Mouse (Mus musculus) stomach, embryonic 16.5 days (tissue): ENCODE data around the gene Sergef. TPM values are rescaled to one million over a fixed set of nuclear protein-coding genes. Genes with fewer than 3 reads are reported as not detected.
"Not testable (repeated sequence)": the region's sequence is repeated elsewhere in the genome, so short reads cannot be mapped to it uniquely, and the experiment has no call there.

Experiments used
- ATAC-seq: fragments of 200-750 bp; cut with Nextera tagmentation; 2 replicates; pipeline ENCODE4 v1.8.0; 2017; ENCODE audit warnings: moderate number of reproducible peaks, moderate TSS enrichment; ENCODE audit not compliant: insufficient read depth, low FRiP score
- H3K27ac ChIP-seq: fragments of 300-500 bp; sonication (generic); 2 replicates; pipeline ENCODE4 v1.5.1; 2014; ENCODE audit warnings: low read length
- H3K27me3 ChIP-seq: fragments of 300-500 bp; sonication (generic); 2 replicates; pipeline ENCODE4 v1.6.1; 2014; ENCODE audit warnings: low read length, control low read depth, mixed read lengths; ENCODE audit not compliant: control insufficient read depth, insufficient read depth
- H3K36me3 ChIP-seq: fragments of 300-500 bp; sonication (generic); 2 replicates; pipeline ENCODE4 v1.6.1; 2014; ENCODE audit warnings: low read length; ENCODE audit not compliant: control insufficient read depth, insufficient read depth
- H3K4me1 ChIP-seq: fragments of 300-500 bp; sonication (generic); 2 replicates; pipeline ENCODE4 v1.6.1; 2014; ENCODE audit warnings: low read length, control low read depth, mixed read lengths; ENCODE audit not compliant: control insufficient read depth, insufficient read depth
- H3K4me2 ChIP-seq: fragments of 300-500 bp; sonication (generic); 2 replicates; pipeline ENCODE4 v1.6.1; 2014; ENCODE audit warnings: low read depth, low read length, mixed read lengths
- H3K4me3 ChIP-seq: fragments of 300-500 bp; sonication (generic); replicated peaks from 2 replicates; pipeline ENCODE4 v1.5.1; 2014; ENCODE audit warnings: mild to moderate bottlenecking, low read length
- H3K9ac ChIP-seq: fragments of 300-500 bp; sonication (generic); 2 replicates; pipeline ENCODE4 v1.6.1; 2014; ENCODE audit warnings: low read length
- H3K9me3 ChIP-seq: fragments of 300-500 bp; sonication (generic); replicated peaks from 2 replicates; pipeline ENCODE4 v1.6.1; 2016; ENCODE audit warnings: low read length, control low read depth; ENCODE audit not compliant: control insufficient read depth
- WGBS: fragments of 180-500 bp; shearing (Covaris S2); extraction: QIAGEN DNeasy Blood & Tissue Kit; methylation state at CpG from one replicate; pipeline ENCODE4 v1.1.7; 2014; 5-methylcytosine and 5-hydroxymethylcytosine counted together
- polyA plus RNA-seq: library from polyadenylated mRNA; unstranded; fragments of >200 nt; fragmentation: Nextera tagmentation; extraction: Ambion mirVana; gene quantifications from 2 replicates; pipeline ENCODE4 v1.2.1, GENCODE M21; 2015

Sergef gene
- polyA plus RNA-seq, 1 experiment from 2014 or later: 14.9 TPM

DNA sequence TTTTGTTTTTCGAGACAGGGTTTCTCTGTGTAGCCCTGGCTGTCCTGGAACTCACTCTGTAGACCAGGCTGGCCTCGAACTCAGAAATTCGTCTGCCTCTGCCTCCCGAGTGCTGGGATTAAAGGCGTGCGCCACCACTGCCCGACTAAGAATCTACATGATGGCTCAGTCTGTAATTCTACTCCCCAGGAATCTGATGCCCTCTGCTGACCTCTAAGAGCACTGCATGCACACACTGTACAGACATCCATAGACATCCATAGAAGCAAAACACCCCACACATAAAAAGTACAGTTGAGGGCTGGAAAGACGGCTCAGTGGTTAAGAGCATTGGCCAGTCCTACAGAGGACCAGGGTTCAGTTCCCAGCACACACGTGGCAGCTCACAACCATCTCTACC is 70.1 kb downstream of the Sergef start:
- H3K27ac ChIP-seq, ATAC-seq, H3K36me3 ChIP-seq, H3K4me3 ChIP-seq, H3K9ac ChIP-seq, H3K4me1 ChIP-seq, H3K4me2 ChIP-seq, H3K9me3 ChIP-seq, H3K27me3 ChIP-seq: not testable (repeated sequence)
- 69% methylated on average over 9 of the region's 9 CpGs for WGBS

DNA sequence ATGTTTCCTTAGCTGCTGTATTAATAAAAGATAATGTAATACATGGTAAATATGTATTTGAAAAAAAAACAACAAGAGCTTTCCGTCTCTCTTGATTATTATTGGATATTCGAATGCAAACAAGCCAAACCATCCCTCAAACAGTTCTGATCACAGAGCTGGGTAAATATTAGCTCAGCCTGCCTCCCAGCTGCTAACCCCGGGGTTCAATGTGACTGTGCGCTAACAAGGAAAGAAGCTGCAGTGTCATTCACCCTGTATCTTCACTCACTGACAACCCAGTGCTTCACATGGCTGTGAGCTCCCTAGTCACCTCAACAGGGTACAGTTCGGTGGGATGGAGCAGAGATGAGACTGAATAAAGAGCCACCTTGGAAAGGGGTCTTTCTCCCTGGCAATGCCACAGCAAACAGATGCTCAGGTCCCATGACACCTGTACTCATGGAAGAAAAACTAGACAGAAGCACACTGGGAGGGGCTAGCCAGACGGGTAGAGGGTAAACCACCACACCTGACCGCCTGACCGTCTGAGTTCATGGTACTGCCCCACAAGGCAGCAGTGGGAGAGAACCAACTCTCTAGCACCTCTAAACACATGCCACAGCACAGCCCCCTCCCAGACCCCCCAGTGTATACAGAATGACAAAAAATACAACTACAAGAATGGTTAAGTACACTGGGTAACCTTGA is 73.1 kb downstream of the Sergef start:
- Histone ChIP-seq H3K4me1 (no peaks in the 10 kb centered on the region), H3K4me3 (no peak overlapping the region), H3K27ac (no peak overlapping the region), H3K9me3 (0 out of 2 replicates have a peak, but pooled peaks cover 3% of the 10 kb centered on the region), H3K9ac (no peak overlapping the region), H3K36me3 (no peaks in the 10 kb centered on the region), H3K27me3 (no peaks in the 10 kb centered on the region), H3K4me2 (no peak overlapping the region)
- 65% methylated on average over 8 of the region's 8 CpGs for WGBS
- ATAC-seq: no peak

DNA sequence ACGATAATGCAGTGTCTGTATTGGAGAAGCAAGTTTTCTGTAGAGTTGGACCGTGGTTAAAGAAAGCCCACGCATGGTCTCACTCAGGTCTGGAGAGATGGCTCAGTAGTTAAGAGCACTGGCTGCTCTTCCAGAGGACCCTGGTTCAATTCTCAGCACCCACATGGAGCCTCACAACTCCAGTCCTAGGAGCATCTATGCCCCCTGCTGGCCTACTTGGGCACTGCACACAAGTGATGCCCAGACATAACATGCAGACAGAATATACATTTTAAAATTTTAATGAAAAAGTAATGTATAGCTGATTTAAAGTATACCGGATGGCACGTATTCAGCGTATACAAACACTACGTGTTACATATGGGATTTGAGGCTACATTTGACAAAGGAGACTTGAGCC is 74.2 kb downstream of the Sergef start:
- ATAC-seq: no peak
- Histone ChIP-seq H3K4me1 (no peaks in the 10 kb centered on the region), H3K4me3 (no peak overlapping the region), H3K4me2 (no peak overlapping the region), H3K27ac (no peak overlapping the region), H3K9me3 (0 out of 2 replicates have a peak, but pooled peaks cover 3% of the 10 kb centered on the region), H3K36me3 (no peaks in the 10 kb centered on the region), H3K27me3 (no peaks in the 10 kb centered on the region), H3K9ac (no peak overlapping the region)
- 95% methylated on average over 7 of the region's 7 CpGs for WGBS

DNA sequence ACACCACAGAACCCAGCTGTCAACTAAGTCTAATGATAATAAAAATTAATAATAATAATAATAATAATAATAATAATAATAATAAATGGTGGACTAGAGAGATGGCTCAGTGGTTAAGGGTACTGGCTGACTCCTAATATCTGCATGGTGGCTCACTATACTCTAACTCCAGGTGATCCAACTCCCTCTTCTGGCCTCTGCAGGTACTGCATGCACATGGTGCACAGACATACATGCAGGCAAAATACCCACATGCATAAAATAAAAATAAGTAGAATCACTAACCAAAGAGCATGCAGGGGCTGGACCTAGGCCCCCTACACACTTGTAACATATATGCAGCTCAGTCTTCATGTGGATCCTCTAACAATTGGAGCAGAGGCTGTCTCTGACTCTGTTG is 75.8 kb downstream of the Sergef start:
- Histone ChIP-seq H3K4me2 (no peak overlapping the region), H3K36me3 (no peaks in the 10 kb centered on the region), H3K9ac (no peak overlapping the region), H3K4me3 (no peak overlapping the region), H3K9me3 (0 out of 2 replicates have a peak, but pooled peaks cover 3% of the 10 kb centered on the region), H3K4me1 (no peaks in the 10 kb centered on the region), H3K27ac (no peak overlapping the region), H3K27me3 (no peaks in the 10 kb centered on the region)
- no peak for ATAC-seq

DNA sequence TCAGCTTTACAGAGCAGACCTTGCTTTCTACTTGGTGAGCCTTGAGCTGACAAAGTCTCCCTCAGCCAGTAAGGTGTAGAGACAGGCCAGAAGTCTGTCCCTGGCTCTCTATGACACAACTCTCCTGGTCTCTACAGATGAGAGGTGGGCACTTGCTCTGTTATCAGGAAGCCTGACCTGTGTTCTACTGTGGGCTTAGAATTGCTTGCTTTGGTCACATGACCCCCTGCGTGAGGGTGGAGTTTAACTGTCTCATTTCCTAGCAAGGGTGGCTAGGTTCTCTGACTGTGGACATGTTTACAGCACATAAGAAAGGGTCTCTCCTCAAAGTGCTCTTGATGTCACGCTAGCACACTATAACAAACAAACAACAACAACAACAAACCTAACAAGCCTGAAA is 79.5 kb downstream of the Sergef start:
- no peak for ATAC-seq
- Histone ChIP-seq H3K9ac (no peak overlapping the region), H3K4me1 (no peaks in the 10 kb centered on the region), H3K4me3 (no peak overlapping the region), H3K36me3 (no peaks in the 10 kb centered on the region), H3K27ac (no peak overlapping the region), H3K4me2 (no peak overlapping the region), H3K27me3 (no peaks in the 10 kb centered on the region), H3K9me3 (no peaks in the 10 kb centered on the region)
- 75% methylated on average over 2 of the region's 2 CpGs for WGBS

DNA sequence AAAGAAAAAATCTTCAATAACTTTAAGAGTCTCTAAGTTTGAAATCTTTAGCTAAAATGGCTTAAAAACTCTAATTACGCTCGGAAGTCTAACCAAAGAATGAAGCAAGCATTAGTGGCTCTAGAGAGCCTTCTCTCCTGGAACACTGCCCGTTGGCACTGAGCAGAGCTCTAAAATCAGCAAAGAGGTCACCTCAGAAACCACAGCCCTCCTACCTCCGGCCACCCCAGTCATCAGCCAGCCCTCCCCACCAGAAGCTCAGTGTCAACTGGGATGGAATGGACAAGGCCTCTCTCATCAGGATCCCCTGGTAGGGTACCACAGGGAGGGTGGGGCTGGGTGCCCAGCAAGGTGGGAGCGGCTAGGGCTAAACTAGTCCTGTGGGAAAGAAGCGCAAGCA is 80.0 kb downstream of the Sergef start:
- H3K27me3 ChIP-seq: no peaks in the 10 kb centered on the region
- H3K27ac ChIP-seq: no peak overlapping the region
- H3K9me3 ChIP-seq: no peaks in the 10 kb centered on the region
- no peak overlapping the region for H3K4me2 ChIP-seq
- 79% methylated on average over 6 of the region's 6 CpGs for WGBS
- H3K4me3 ChIP-seq: no peak overlapping the region
- no peak overlapping the region for H3K9ac ChIP-seq
- H3K36me3 ChIP-seq: no peaks in the 10 kb centered on the region
- no peak for ATAC-seq
- H3K4me1 ChIP-seq: 0 out of 2 replicates have a peak, but pooled peaks cover under 1% of the 10 kb centered on the region

DNA sequence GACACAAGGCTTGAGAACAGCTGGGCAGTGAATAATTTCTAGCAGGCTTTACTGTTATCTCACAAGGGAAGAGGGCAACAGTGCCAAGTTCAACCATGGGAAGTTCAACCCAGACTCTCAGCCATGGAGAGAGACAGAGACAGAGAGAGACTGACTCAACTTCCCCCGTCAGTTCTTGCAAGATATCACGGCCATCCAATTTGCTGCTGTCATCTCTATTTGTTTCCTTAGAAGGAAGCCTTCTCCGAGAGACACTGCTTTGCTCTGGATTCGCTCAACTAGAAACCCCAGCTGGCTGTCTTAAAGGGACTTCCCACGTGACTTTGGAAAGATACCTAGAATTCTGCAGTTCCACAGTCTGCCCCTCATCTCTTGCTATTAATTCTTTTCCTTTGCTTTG is 80.6 kb downstream of the Sergef start:
- Histone ChIP-seq H3K36me3 (no peaks in the 10 kb centered on the region), H3K27ac (no peak overlapping the region), H3K9ac (no peak overlapping the region), H3K4me2 (no peak overlapping the region), H3K27me3 (no peaks in the 10 kb centered on the region), H3K9me3 (no peaks in the 10 kb centered on the region), H3K4me3 (no peak overlapping the region), H3K4me1 (peaks cover 5% of the 10 kb centered on the region)
- no peak for ATAC-seq
- 69% methylated on average over 5 of the region's 5 CpGs for WGBS

DNA sequence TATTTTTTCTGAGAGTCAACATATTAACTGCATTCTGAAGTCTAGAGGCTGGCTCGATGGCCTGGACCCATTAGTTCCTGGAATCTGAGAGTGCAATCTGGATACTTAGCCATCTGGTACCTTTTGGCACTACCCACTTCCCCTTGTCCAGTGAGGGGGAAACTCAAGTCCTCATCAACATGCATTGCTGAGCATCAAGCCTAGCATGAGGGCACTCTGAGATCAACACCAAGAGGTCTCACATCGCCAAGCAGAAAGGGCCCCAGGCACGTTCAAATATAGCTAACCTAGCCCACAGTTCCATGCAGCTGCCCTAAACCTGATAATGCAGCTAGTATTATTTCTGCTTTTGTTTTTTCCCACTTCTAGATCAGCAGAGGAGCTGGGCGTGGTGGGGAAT is 81.6 kb downstream of the Sergef start:
- peaks cover 8% of the 10 kb centered on the region for H3K4me1 ChIP-seq
- H3K36me3 ChIP-seq: no peaks in the 10 kb centered on the region
- H3K9me3 ChIP-seq: no peaks in the 10 kb centered on the region
- no peak overlapping the region for H3K9ac ChIP-seq
- WGBS: 83% methylated on average over 4 of the region's 4 CpGs
- no peak for ATAC-seq
- no peak overlapping the region for H3K27ac ChIP-seq
- H3K4me2 ChIP-seq: no peak overlapping the region
- H3K27me3 ChIP-seq: no peaks in the 10 kb centered on the region
- no peak overlapping the region for H3K4me3 ChIP-seq

DNA sequence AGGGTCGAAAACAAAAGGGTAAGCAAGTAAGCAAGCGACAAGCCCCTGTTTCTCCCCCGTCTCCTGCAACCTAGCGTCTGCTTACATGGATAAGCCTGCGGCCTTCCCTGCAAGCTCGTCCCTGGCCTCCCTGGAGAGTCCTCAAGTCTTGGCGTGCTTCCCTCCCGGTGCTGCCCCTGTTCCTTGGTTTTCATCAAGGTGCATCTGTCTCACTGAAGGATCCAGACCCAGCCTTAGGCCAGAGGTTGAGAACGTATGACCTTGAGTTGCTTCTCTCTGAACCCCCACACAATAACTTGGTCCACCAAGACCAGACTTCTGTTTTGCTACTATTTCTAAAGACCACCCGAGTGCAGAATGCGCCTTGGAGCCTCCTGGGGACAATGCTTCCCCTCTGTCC is 82.2 kb downstream of the Sergef start:
- no peak overlapping the region for H3K4me2 ChIP-seq
- 85% methylated on average over 11 of the region's 11 CpGs for WGBS
- no peaks in the 10 kb centered on the region for H3K27me3 ChIP-seq
- no peak overlapping the region for H3K4me3 ChIP-seq
- H3K36me3 ChIP-seq: no peaks in the 10 kb centered on the region
- H3K4me1 ChIP-seq: peaks cover 8% of the 10 kb centered on the region
- H3K9ac ChIP-seq: no peak overlapping the region
- no peaks in the 10 kb centered on the region for H3K9me3 ChIP-seq
- ATAC-seq: no peak
- no peak overlapping the region for H3K27ac ChIP-seq
